Comparison of ENCODE assay signal across 18 mouse cellular contexts in genomic region chr11:35003956-35004355, GRCm38 (mm10).
DNase-seq lines count a peak whose midpoint lies in the region; ATAC-seq and TF ChIP-seq lines count a peak whose summit lies in the region.
"Had no signal": no experiment of that assay in that cellular context is flagged by ENCODE, and none has a peak within 500 bp of the region (broad histone marks: within the 10 kb centered on the region; RNA-seq: fewer than 3 reads in every experiment).

No protein-coding gene starts in this region.

- no peaks in the 10 kb centered on the region for H3K27me3 ChIP-seq in intestine, postnatal 0 days (replicated peaks; ENCODE audit: control insufficient read depth, insufficient read depth, low read length)
- H3K27me3 ChIP-seq in intestine, embryonic 15.5 days (replicated peaks), result no peaks in the 10 kb centered on the region
- no peaks in the 10 kb centered on the region for H3K27me3 ChIP-seq in midbrain, postnatal 0 days (ENCODE audit: insufficient read depth, low read length)
- no peaks in the 10 kb centered on the region for H3K27me3 ChIP-seq in midbrain, embryonic 11.5 days (ENCODE audit: control insufficient read depth, insufficient read depth, low read length)
- H3K27me3 ChIP-seq: liver, embryonic 13.5 days; midbrain, embryonic 13.5 days had no signal

- H3K9ac ChIP-seq in intestine, postnatal 0 days (ENCODE audit: low read depth, low read length), result no peak overlapping the region
- H3K9ac ChIP-seq in intestine, embryonic 15.5 days, result no peak overlapping the region
- H3K9ac ChIP-seq in midbrain, postnatal 0 days (replicated peaks; ENCODE audit: low read length, poor library complexity, severe bottlenecking), result no peak overlapping the region
- no peak overlapping the region for H3K9ac ChIP-seq in midbrain, embryonic 11.5 days (ENCODE audit: low read length)
- H3K9ac ChIP-seq: embryonic facial prominence, embryonic 15.5 days; limb, embryonic 12.5 days; liver, embryonic 13.5 days; midbrain, embryonic 13.5 days; neural tube, embryonic 15.5 days had no signal

- H3K4me1 ChIP-seq in intestine, postnatal 0 days (replicated peaks; ENCODE audit: control insufficient read depth, insufficient read depth, low read length), result no peaks in the 10 kb centered on the region
- peaks cover 5% of the 10 kb centered on the region for H3K4me1 ChIP-seq in intestine, embryonic 15.5 days (replicated peaks)
- no peaks in the 10 kb centered on the region for H3K4me1 ChIP-seq in midbrain, postnatal 0 days (ENCODE audit: insufficient read depth, low read length)
- H3K4me1 ChIP-seq in midbrain, embryonic 11.5 days (ENCODE audit: control insufficient read depth, insufficient read depth, low read length), result no peaks in the 10 kb centered on the region; the same call in 1 of the 2 replicates

- peak; percentile 24; the same call in 1 of the 2 replicates for TF ChIP-seq CTCF in intestine, postnatal 0 days (IDR thresholded peaks at IDR 0.05; ENCODE audit: low read depth)
- no peak; the same call in 1 of the 2 replicates for TF ChIP-seq CTCF in midbrain, postnatal 0 days (IDR thresholded peaks at IDR 0.05)
- TF ChIP-seq CTCF in brain, embryonic 14.5 days (IDR thresholded peaks at IDR 0.05; ENCODE audit: borderline replicate concordance, extremely low read depth, insufficient read depth, insufficient read length), result peak; percentile 10; the same call in 1 of the 2 replicates

- H3K36me3 ChIP-seq in intestine, postnatal 0 days (ENCODE audit: control insufficient read depth, insufficient read depth), result no peaks in the 10 kb centered on the region
- H3K36me3 ChIP-seq in intestine, embryonic 15.5 days, result no peaks in the 10 kb centered on the region
- no peaks in the 10 kb centered on the region for H3K36me3 ChIP-seq in midbrain, postnatal 0 days (ENCODE audit: insufficient read depth, low read length)
- no peaks in the 10 kb centered on the region for H3K36me3 ChIP-seq in midbrain, embryonic 11.5 days (ENCODE audit: control insufficient read depth, insufficient read depth, low read length)
- H3K36me3 ChIP-seq: embryonic facial prominence, embryonic 15.5 days; limb, embryonic 12.5 days; liver, embryonic 13.5 days; midbrain, embryonic 13.5 days; neural tube, embryonic 15.5 days had no signal

- 23% methylated on average over 3 of the region's 3 CpGs for WGBS in intestine, postnatal 0 days
- WGBS in intestine, embryonic 15.5 days, result 32% methylated on average over 3 of the region's 3 CpGs
- WGBS in midbrain, postnatal 0 days, result 32% methylated on average over 3 of the region's 3 CpGs
- WGBS in midbrain, embryonic 11.5 days, result 23% methylated on average over 3 of the region's 3 CpGs

- no peak for ATAC-seq in intestine, postnatal 0 days
- ATAC-seq in intestine, embryonic 15.5 days, result no peak
- no peak for ATAC-seq in midbrain, postnatal 0 days (ENCODE audit: low FRiP score)
- ATAC-seq in midbrain, embryonic 11.5 days (ENCODE audit: low FRiP score), result no peak
- ATAC-seq in granulocyte monocyte progenitor cell, adult 5-6 weeks (replicated peaks; ENCODE audit: poor library complexity, severe bottlenecking), result no peak
- ATAC-seq: midbrain, embryonic 13.5 days had no signal

- DNase-seq in midbrain, postnatal 0 days (ENCODE audit: low spot score), result peak; percentile 11
- no peak for DNase-seq in midbrain, embryonic 11.5 days (ENCODE audit: low spot score, missing footprints)
- DNase-seq in brain, embryonic 14.5 days (ENCODE audit: low read depth), result no peak
- no peak for DNase-seq in frontal cortex, postnatal 10 days (ENCODE audit: low spot score in 2 of 2)
- DNase-seq: adrenal gland, adult 2 months; cerebellum, adult 9-10 months; gastrocnemius, adult 2 months; heart, adult 11 months; kidney, adult 2 months; layer of hippocampus, adult 9-11 months; liver, embryonic 13.5 days had no signal

- H3K4me3 ChIP-seq in intestine, postnatal 0 days (ENCODE audit: low read depth, low read length), result no peak overlapping the region
- H3K4me3 ChIP-seq in intestine, embryonic 15.5 days (replicated peaks), result no peak overlapping the region
- H3K4me3 ChIP-seq in midbrain, postnatal 0 days (ENCODE audit: low read depth, low read length), result no peak overlapping the region
- H3K4me3 ChIP-seq in midbrain, embryonic 11.5 days (ENCODE audit: low read depth, low read length), result no peak overlapping the region
- H3K4me3 ChIP-seq: embryonic facial prominence, embryonic 15.5 days; gastrocnemius, adult 2 months; limb, embryonic 12.5 days; liver, embryonic 13.5 days; midbrain, embryonic 13.5 days; neural tube, embryonic 15.5 days had no signal

- no peak overlapping the region for H3K27ac ChIP-seq in intestine, postnatal 0 days (ENCODE audit: low read depth, low read length)
- no peak overlapping the region for H3K27ac ChIP-seq in intestine, embryonic 15.5 days
- no peak overlapping the region for H3K27ac ChIP-seq in midbrain, postnatal 0 days (ENCODE audit: low read depth, low read length)
- no peak overlapping the region for H3K27ac ChIP-seq in midbrain, embryonic 11.5 days (ENCODE audit: low read depth, low read length)
- H3K27ac ChIP-seq: embryonic facial prominence, embryonic 15.5 days; gastrocnemius, adult 2 months; limb, embryonic 12.5 days; liver, embryonic 13.5 days; midbrain, embryonic 13.5 days; neural tube, embryonic 15.5 days had no signal

- no peaks in the 10 kb centered on the region for H3K9me3 ChIP-seq in intestine, postnatal 0 days (ENCODE audit: control insufficient read depth)
- H3K9me3 ChIP-seq in intestine, embryonic 15.5 days, result no peaks in the 10 kb centered on the region
- no peaks in the 10 kb centered on the region for H3K9me3 ChIP-seq in midbrain, postnatal 0 days (ENCODE audit: low read length)
- no peaks in the 10 kb centered on the region for H3K9me3 ChIP-seq in midbrain, embryonic 11.5 days (ENCODE audit: control insufficient read depth, low read length)
- H3K9me3 ChIP-seq: embryonic facial prominence, embryonic 15.5 days; limb, embryonic 12.5 days; liver, embryonic 13.5 days; midbrain, embryonic 13.5 days; neural tube, embryonic 15.5 days had no signal

- TF ChIP-seq POLR2A in brain, embryonic 14.5 days (IDR thresholded peaks at IDR 0.05; ENCODE audit: borderline replicate concordance, extremely low read depth, insufficient read depth, insufficient read length, poor library complexity, severe bottlenecking), result no peak

- no peak overlapping the region for H3K4me2 ChIP-seq in intestine, postnatal 0 days (replicated peaks; ENCODE audit: low read depth)
- H3K4me2 ChIP-seq in intestine, embryonic 15.5 days (replicated peaks), result no peak overlapping the region
- no peak overlapping the region for H3K4me2 ChIP-seq in midbrain, postnatal 0 days (ENCODE audit: low read depth, low read length, poor library complexity, severe bottlenecking)
- H3K4me2 ChIP-seq in midbrain, embryonic 11.5 days, result no peak overlapping the region
- H3K4me2 ChIP-seq: embryonic facial prominence, embryonic 15.5 days; limb, embryonic 12.5 days; liver, embryonic 13.5 days; midbrain, embryonic 13.5 days; neural tube, embryonic 15.5 days had no signal
